Mouse (Mus musculus): ENCODE data around the gene Pafah1b2. TPM values are rescaled to one million over a fixed set of nuclear protein-coding genes. Genes with fewer than 3 reads are reported as not detected.
A peak's percentile ranks its signal among the peaks of the same experiment; 100 is the strongest.

Gene Pafah1b2
- total RNA-seq, 2 experiments from 2014 or later: 212 to 230 TPM

- intact Hi-C loops (cut with DNase I): no loop called here
- DNase-seq (ENCODE audit: low spot score in 2 of 2): peak; percentile 72 to 75
Measured at GRCm38 (mm10) chr9:45917041-45917934, 95.2 kb downstream of the Pafah1b2 start.

- intact Hi-C loops (cut with DNase I): no loop called here
- peak in 1 of 2 experiments; percentile 28 for DNase-seq (ENCODE audit: low spot score in 2 of 2)
Measured at GRCm38 (mm10) chr9:45915659-45916058, 96.8 kb downstream of the Pafah1b2 start.

Small RNA genes lying within 50 kb of the gene (microRNA-seq; reads per million reads assigned to microRNA genes)
- 0 to 0.67 reads per million in 2 experiments for gene Mir7087

Other genes with a start within 250 kb of the Pafah1b2 start
- gene Cep164, start 184.0 kb downstream of the Pafah1b2 start, total RNA-seq (2021): 10 to 100 TPM; 15.0 to 15.4 TPM
- 100 to 1,000 TPM; 108 to 111 TPM for gene Bace1, start 174.1 kb downstream of the Pafah1b2 start, total RNA-seq (2021)
- 10 to 100 TPM; 19.7 to 20.3 TPM for gene Pcsk7, start 106.2 kb downstream of the Pafah1b2 start, total RNA-seq (2021)
- gene Rnf214, start 105.8 kb downstream of the Pafah1b2 start, total RNA-seq (2021): 10 to 100 TPM; 74.5 to 75.5 TPM
- 10 to 100 TPM; 13.1 to 16.2 TPM for gene Tagln, start 76.6 kb downstream of the Pafah1b2 start, total RNA-seq (2021)
- 100 to 1,000 TPM; 112 to 116 TPM for gene Sidt2, start 57.4 kb downstream of the Pafah1b2 start, total RNA-seq (2021)
- gene Sik3, start 130 bp upstream of the Pafah1b2 start, total RNA-seq (2021): 100 to 1,000 TPM in 1 of 2 experiments, 10 to 100 TPM in 1; 95.0 to 103 TPM
- under 1 TPM in 1 of 2 experiments, not detected in 1; 0.57 TPM for gene Apoa1, start 215.9 kb upstream of the Pafah1b2 start, total RNA-seq (2021)
- under 1 TPM in 1 of 2 experiments, not detected in 1; 0.92 TPM for gene Apoc3, start 222.9 kb upstream of the Pafah1b2 start, total RNA-seq (2021)
- not detected for gene Apoa4, start 228.0 kb upstream of the Pafah1b2 start, total RNA-seq (2021)